Mouse (Mus musculus): ENCODE results near the gene Rsph3b. TPM values are rescaled to one million over a fixed set of nuclear protein-coding genes. Genes with fewer than 3 reads are reported as not detected.
"Not testable (repeated sequence)": the region's sequence is repeated elsewhere in the genome, so short reads cannot be mapped to it uniquely, and the experiment has no call there.

Rsph3b gene
- polyA plus RNA-seq, 1 experiment from 2014 or later = 38.9 TPM

DNA sequence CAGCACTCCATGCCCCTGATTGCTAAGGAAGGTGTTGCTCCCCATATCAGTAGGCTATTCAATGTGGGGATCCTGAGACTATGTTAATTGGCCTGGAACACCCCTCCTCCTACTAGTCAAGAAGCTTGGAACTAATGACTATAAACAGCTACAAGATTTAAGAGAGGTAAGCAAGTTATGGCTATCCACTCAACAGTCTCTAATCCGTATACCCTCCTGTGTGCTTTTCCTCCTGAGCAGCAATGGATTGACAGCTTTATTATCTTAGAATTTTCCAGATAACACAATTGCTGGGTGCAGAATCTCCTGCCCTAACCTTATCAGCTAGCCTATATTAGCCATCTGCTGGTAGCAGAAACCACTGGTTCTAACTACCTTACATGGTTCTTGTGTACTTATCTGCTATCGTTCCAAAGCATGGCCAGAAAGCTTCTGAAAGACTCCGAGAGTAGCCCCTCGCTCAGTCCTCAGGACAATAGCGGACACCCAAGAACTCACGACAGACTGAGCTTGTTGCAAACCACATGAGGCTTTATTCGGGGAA, 28.1 kb downstream of the Rsph3b start:
- not testable (repeated sequence) for H3K27ac ChIP-seq; H3K27me3 ChIP-seq (replicated peaks); H3K9me3 ChIP-seq; ATAC-seq; H3K36me3 ChIP-seq; H3K4me2 ChIP-seq (replicated peaks); H3K4me1 ChIP-seq (replicated peaks); H3K9ac ChIP-seq; H3K4me3 ChIP-seq (replicated peaks)
- WGBS = 78% methylated on average over 7 of the region's 7 CpGs

DNA sequence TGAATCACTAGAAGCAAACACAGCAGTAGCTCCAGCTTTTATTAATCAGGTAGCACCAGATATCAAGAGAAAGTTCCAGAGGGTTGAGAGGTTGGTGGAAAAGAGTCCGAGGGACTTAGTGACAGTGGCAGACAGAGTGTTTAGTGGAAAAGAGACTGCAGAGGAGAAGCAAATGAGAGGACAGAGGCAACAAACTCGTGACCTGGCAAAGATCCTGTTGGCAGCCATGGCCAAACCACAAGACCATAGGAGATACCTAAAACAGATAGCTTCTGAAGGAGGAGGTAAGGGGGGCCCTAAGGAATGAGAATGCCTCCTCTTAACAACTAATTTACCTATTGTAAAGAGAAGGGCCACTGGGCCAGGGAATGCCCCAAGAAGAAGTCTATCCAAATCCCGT, 29.1 kb downstream of the Rsph3b start:
- not testable (repeated sequence) for H3K4me3 ChIP-seq (replicated peaks); H3K9me3 ChIP-seq; ATAC-seq; H3K27me3 ChIP-seq (replicated peaks); H3K4me1 ChIP-seq (replicated peaks); H3K9ac ChIP-seq; H3K36me3 ChIP-seq; H3K27ac ChIP-seq; H3K4me2 ChIP-seq (replicated peaks)
- 93% methylated on average over 3 of the region's 3 CpGs for WGBS

DNA sequence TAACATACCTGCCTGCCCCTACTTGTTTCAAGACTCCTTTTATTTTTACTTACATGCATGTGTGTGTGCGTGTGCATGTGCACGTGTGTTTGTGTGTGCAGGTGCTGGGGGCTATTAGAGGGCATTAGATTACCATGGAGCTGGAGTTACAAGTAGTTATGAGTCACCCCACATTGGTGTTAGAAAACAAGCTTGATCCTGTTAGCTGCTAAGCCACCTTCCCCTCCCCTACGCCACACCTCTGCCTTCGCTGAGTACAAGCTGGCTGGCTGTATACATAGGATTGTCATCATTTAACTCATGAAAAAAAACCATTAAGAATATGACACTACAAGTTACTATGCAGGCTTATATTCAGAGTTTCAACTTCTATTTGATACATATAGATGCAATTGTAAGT, 33.2 kb downstream of the Rsph3b start:
- H3K9ac ChIP-seq; ATAC-seq; H3K27ac ChIP-seq; H3K4me3 ChIP-seq (replicated peaks); H3K27me3 ChIP-seq (replicated peaks); H3K4me2 ChIP-seq (replicated peaks); H3K9me3 ChIP-seq; H3K36me3 ChIP-seq; H3K4me1 ChIP-seq (replicated peaks): not testable (repeated sequence)
- WGBS = 88% methylated on average over 4 of the region's 4 CpGs

DNA sequence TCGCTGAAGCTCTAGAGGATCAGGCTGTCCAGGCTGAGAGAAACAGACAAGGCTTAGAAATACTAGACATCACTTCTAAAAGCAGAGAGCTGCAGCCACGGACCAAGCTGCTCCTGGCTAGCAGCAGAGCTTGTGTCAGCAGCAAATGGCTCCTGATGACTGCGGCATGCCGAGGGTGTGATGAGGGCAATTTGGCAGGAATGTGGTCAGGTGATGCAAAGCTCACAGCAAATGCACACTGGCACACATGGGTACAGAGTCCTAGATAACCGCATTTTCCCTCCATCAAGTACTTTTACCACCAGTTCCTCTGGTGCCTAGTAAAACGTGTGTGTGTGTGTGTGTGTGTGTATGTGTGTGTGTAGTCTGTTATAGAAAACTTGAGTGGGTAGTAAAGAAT, 34.4 kb downstream of the Rsph3b start:
- H3K9ac ChIP-seq; H3K4me3 ChIP-seq (replicated peaks); H3K36me3 ChIP-seq; H3K4me2 ChIP-seq (replicated peaks); H3K27me3 ChIP-seq (replicated peaks); H3K27ac ChIP-seq; H3K4me1 ChIP-seq (replicated peaks); H3K9me3 ChIP-seq: not testable (repeated sequence)
- ATAC-seq = peak; percentile 59
- 67% methylated on average over 2 of the region's 6 CpGs for WGBS

DNA sequence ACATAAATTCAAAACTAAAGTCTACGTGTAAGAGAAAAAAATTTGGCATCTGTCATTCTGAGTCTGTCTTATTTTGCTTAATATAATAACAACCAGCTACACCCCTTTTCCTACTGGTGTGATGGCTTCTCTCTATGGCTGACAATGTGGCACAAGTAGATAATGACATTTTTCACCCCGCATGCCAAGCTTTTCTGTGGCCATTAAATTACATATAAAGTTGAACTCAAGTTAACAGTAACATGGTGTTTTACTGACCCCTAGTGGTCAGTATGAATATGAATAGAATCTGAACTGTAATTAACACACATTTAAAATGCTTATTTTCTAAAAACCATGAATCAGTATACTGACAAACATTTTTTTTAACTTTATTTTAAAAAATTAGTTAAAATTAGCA, 48.1 kb downstream of the Rsph3b start:
- not testable (repeated sequence) for H3K27ac ChIP-seq; H3K4me3 ChIP-seq (replicated peaks); H3K9me3 ChIP-seq; H3K4me2 ChIP-seq (replicated peaks); H3K4me1 ChIP-seq (replicated peaks); H3K36me3 ChIP-seq; ATAC-seq; H3K27me3 ChIP-seq (replicated peaks); H3K9ac ChIP-seq
- 76% methylated on average over 1 of the region's 2 CpGs for WGBS

DNA sequence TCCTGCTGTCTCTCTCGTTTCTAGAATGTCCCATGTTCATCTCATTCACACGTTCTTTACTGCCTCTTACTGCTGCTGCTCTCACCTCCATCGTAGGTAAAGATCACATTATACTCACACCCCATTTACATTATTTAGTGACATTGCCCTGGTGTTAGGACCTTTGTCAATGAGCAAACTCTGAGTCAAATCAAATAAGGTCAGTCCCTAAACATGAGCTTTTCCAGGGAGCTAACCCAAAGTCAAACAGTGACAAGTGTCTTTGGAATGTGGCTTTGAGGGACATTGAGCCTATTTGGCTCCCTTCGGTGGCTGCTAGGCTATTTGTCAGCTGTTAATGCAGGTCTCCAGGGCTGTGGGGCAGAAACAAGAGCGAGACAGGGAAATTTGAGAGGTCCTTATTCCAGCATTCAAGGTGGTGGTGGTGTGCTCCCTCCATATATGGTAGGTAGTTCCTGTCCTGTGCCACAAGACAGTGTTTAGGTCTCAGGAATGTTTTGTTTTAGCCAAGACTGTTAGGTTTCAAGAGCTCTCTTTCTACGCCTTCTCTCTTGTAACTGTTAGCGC, 50.4 kb downstream of the Rsph3b start:
- not testable (repeated sequence) for H3K9me3 ChIP-seq; ATAC-seq; H3K9ac ChIP-seq; H3K27me3 ChIP-seq (replicated peaks); H3K36me3 ChIP-seq; H3K27ac ChIP-seq; H3K4me2 ChIP-seq (replicated peaks); H3K4me3 ChIP-seq (replicated peaks); H3K4me1 ChIP-seq (replicated peaks)
- WGBS = 53% methylated on average over 7 of the region's 7 CpGs

DNA sequence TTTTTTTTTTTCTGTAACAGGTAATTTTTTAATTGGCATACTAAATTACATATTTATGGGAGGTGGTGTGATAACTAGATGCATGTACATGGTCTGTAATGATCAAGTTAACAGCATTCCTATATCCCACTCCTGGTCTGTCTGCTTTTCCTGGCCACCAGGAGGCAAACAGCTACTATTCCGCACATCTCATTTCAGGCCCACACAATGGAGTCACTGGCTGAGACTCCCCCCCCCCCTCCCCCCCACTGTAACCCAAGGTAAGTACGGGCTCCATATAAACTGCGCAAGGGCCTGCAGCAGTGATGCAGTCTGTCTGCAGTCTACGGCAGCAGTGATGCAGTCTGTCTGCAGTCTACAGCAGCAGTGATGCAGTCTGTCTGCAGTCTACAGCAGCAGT, 51.7 kb downstream of the Rsph3b start:
- ATAC-seq = no peak
- Histone ChIP-seq H3K9ac (no peak overlapping the region), H3K9me3 (no peaks in the 10 kb centered on the region), H3K4me2 (replicated peaks) (no peak overlapping the region), H3K4me3 (replicated peaks) (no peak overlapping the region), H3K27ac (no peak overlapping the region), H3K4me1 (replicated peaks) (no peaks in the 10 kb centered on the region), H3K27me3 (replicated peaks) (no peaks in the 10 kb centered on the region), H3K36me3 (no peaks in the 10 kb centered on the region)
- 79% methylated on average over 4 of the region's 4 CpGs for WGBS

DNA sequence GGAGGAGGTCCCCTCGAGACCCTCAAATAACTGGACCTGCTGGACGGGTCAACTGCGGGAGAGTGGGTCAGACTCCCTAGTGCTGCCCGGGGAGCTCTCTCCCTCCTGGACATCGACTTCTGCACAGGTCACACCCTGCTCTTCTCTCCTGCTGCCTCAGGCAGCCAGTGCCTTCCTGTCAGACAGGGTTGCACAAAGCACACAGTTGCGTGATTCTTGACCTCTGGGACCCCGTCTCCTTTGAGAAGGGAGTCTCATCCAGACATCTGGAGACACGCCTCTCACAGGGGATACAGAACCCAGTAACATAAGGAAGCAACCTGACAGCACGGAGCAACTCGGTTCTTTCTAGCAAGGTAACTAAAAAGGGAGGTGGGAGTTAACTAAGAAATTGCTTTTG, 55.1 kb downstream of the Rsph3b start:
- no peak overlapping the region for H3K4me2 ChIP-seq (replicated peaks)
- H3K36me3 ChIP-seq = no peaks in the 10 kb centered on the region
- H3K4me1 ChIP-seq (replicated peaks) = no peaks in the 10 kb centered on the region
- no peak overlapping the region for H3K4me3 ChIP-seq (replicated peaks)
- no peaks in the 10 kb centered on the region for H3K9me3 ChIP-seq
- WGBS = 76% methylated on average over 10 of the region's 10 CpGs
- no peak overlapping the region for H3K27ac ChIP-seq
- no peak for ATAC-seq
- no peaks in the 10 kb centered on the region for H3K27me3 ChIP-seq (replicated peaks)
- H3K9ac ChIP-seq = no peak overlapping the region

DNA sequence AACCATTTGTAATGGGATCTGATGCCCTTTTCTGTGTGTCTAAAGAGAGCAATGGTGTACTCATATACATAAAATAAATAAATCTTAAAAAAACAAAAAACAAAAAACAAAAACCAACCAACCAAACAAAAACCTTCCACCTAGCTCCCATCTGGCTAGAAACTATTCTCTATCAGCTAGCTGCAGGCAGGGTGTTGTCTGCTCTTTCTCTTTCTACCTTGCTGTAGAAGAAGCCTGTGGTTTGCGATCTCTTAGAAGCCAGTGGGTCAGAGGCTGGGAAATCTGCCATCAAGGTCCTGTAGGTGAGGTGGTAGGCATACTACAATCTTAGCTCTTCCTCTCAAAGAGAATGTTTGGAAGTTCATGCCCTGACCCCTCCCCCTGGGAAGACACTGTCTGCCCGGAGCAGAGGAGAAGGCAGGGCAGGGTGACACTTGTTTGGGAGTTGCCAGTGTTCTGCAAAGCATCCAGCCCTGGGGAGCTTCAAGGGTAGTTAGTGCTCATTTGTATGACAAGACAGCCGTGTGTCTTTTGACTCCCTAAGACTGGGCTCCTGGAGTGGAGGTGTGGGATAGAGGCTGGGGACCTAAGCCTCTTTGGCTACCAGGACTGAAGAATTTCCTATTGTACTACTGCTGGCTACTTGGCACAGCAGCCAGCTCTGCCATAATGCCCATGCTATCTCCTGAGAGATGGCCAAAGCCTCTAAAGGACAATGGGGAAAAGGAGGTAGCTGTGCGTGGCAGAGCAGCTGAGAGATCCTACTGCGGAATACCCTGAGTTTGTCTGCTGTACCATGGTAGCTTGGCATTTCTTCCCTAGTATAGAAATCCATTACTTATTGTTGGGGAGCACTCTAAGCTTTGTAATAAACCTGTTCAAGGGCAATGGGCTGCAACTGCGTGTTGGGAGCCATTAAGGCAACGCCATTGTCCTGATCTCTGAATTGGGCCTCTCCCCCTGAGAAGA, 56.2 kb downstream of the Rsph3b start:
- Histone ChIP-seq H3K4me2 (replicated peaks) (no peak overlapping the region), H3K4me3 (replicated peaks) (no peak overlapping the region), H3K36me3 (no peaks in the 10 kb centered on the region), H3K4me1 (replicated peaks) (no peaks in the 10 kb centered on the region), H3K27ac (no peak overlapping the region), H3K9me3 (no peaks in the 10 kb centered on the region), H3K27me3 (replicated peaks) (no peaks in the 10 kb centered on the region), H3K9ac (no peak overlapping the region)
- 67% methylated on average over 7 of the region's 7 CpGs for WGBS
- ATAC-seq = no peak

DNA sequence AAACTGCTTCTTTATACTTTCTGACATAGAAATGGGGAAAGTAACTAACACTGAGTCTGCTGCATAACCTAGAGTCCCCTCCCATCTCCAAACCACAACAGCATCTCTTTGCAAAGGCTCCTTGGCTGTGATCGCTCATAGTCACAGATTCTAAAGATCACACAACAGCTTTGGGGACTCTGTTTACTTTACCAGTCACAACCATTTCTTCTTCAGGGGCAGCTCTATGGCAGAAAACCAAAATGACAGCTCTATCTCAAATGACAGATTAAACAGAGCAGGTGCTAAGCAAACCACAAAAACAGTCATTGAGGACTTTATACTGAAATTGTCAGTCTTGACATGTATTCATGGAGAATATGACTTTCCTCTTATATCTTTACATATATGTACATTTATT, 62.0 kb downstream of the Rsph3b start:
- Histone ChIP-seq H3K9me3 (no peaks in the 10 kb centered on the region), H3K4me1 (replicated peaks) (no peaks in the 10 kb centered on the region), H3K4me3 (replicated peaks) (no peak overlapping the region), H3K36me3 (no peaks in the 10 kb centered on the region), H3K4me2 (replicated peaks) (no peak overlapping the region), H3K27me3 (replicated peaks) (no peaks in the 10 kb centered on the region), H3K9ac (no peak overlapping the region), H3K27ac (no peak overlapping the region)
- ATAC-seq = no peak
- WGBS = 89% methylated on average over 1 of the region's 1 CpGs

DNA sequence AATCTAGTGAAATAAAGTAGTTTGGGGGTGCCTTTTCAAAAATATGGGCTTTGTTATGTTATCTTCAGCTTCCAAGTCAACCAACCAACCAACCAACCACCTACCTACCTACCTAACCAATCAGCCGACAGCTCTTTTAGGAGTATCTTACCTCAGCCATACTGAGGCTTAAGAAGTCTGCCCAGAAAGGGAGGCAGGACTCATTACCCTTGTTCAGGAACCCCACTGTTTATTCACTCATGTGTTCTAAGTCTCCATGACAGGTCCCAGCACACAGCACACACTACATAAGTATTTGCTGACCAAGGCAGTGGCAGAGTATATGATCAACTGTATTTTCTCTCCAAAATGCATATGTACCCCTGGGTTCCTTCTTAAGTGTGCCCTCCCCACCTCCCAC, 64.0 kb downstream of the Rsph3b start:
- no peaks in the 10 kb centered on the region for H3K9me3 ChIP-seq
- no peaks in the 10 kb centered on the region for H3K36me3 ChIP-seq
- no peaks in the 10 kb centered on the region for H3K27me3 ChIP-seq (replicated peaks)
- H3K9ac ChIP-seq = no peak overlapping the region
- no peak overlapping the region for H3K4me2 ChIP-seq (replicated peaks)
- ATAC-seq = no peak
- H3K4me3 ChIP-seq (replicated peaks) = no peak overlapping the region
- 100% methylated on average over 1 of the region's 1 CpGs for WGBS
- no peaks in the 10 kb centered on the region for H3K4me1 ChIP-seq (replicated peaks)
- no peak overlapping the region for H3K27ac ChIP-seq

DNA sequence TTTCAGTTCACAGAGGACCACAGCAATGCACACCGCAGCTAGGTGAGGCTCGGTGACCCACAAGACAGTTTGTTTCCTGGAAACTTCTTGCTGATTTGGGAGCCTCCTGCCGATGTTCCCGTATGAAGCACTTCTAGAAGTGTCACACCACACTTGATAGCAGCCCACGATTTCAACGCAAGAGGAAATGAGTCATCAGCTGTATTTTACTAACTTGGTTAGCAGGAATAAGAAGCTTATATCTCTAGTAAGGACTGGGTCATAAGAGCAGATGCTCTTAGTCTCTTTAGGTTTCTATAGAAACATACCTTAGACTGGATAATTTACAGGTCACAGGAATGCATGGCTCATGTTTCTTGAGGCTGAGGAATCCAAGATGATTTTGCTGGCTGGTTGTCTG, 67.2 kb downstream of the Rsph3b start:
- Histone ChIP-seq H3K9ac (no peak overlapping the region), H3K27me3 (replicated peaks) (no peaks in the 10 kb centered on the region), H3K4me3 (replicated peaks) (no peak overlapping the region), H3K4me1 (replicated peaks) (no peaks in the 10 kb centered on the region), H3K9me3 (no peaks in the 10 kb centered on the region), H3K27ac (no peak overlapping the region), H3K4me2 (replicated peaks) (no peak overlapping the region), H3K36me3 (no peaks in the 10 kb centered on the region)
- 78% methylated on average over 6 of the region's 6 CpGs for WGBS
- no peak for ATAC-seq

DNA sequence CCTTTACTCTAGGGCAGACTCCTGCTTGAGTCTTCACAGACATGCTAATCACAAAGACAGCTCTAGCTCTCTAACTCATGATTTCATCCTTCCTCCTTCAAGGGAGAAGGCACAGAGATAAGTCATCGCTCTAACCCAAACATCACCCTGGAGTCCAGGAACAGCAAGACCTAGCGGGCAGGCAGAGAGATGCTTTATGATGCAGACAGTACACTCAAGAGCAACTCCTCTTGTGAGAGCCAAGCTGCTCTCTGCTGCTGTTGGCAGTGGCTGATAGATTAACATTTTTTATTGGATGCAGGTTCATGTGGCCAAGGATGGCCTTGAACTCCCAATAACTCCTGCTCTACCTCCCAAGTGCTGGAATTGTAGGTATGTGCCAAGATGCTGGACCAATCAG, 77.1 kb downstream of the Rsph3b start:
- Histone ChIP-seq H3K27ac (no peak overlapping the region), H3K27me3 (replicated peaks) (no peaks in the 10 kb centered on the region), H3K9me3 (no peaks in the 10 kb centered on the region), H3K4me1 (replicated peaks) (0 out of 2 replicates have a peak, but pooled peaks cover 8% of the 10 kb centered on the region), H3K9ac (no peak overlapping the region), H3K4me2 (replicated peaks) (no peak overlapping the region), H3K36me3 (no peaks in the 10 kb centered on the region), H3K4me3 (replicated peaks) (no peak overlapping the region)
- ATAC-seq = no peak
- 78% methylated on average over 2 of the region's 2 CpGs for WGBS
